Mouse (Mus musculus) embryonic fibroblast, embryonic 13.5 days (primary cell): ENCODE measurements at regions not wholly inside any gene's neighbourhood (a gene's known extent, or its start where the extent isn't known, plus 50 kb on each side); places are given as distances from the start of the nearest gene placed in this dataset.
A peak's percentile ranks its signal among the peaks of the same experiment; 100 is the strongest.
"Not testable (repeated sequence)": the region's sequence is repeated elsewhere in the genome, so short reads cannot be mapped to it uniquely, and the experiment has no call there.

Source experiments
- H3K27ac ChIP-seq: 2 replicates; pipeline ENCODE4 v1.5.1; 2012; ENCODE audit warnings: low read length, control low read depth, inconsistent platforms; ENCODE audit not compliant: insufficient read depth
- H3K4me1 ChIP-seq: 2 replicates; pipeline ENCODE4 v1.6.1; 2011; ENCODE audit warnings: low read length; ENCODE audit not compliant: control insufficient read depth, insufficient read depth
- H3K4me3 ChIP-seq: 2 replicates; pipeline ENCODE4 v1.5.1; 2011; ENCODE audit warnings: mild to moderate bottlenecking, control low read depth, low read length; ENCODE audit not compliant: insufficient read depth
- CTCF ChIP-seq: IDR thresholded peaks from 2 replicates; pipeline ENCODE4 v1.5.1; 2011; ENCODE audit warnings: mild to moderate bottlenecking, control low read depth, low read length, moderate library complexity, borderline replicate concordance; ENCODE audit not compliant: insufficient read depth
- POLR2A ChIP-seq: IDR thresholded peaks from 2 replicates; pipeline ENCODE4 v1.6.1; 2011; ENCODE audit warnings: low read depth, mild to moderate bottlenecking, control low read depth, low read length, moderate library complexity

GRCm38 (mm10) chr2:117450172-117450865 is 107.5 kb upstream of the Rasgrp1 start:
- no peaks in the 10 kb centered on the region for H3K4me1 ChIP-seq
- TF ChIP-seq POLR2A: no peak
- TF ChIP-seq CTCF: peak; percentile 41; the same call in 1 of the 2 replicates
- no peak overlapping the region for H3K27ac ChIP-seq
- no peak overlapping the region for H3K4me3 ChIP-seq

- TF ChIP-seq CTCF (no peak), POLR2A (no peak)
- Histone ChIP-seq H3K27ac (peak overlapping the region; percentile 68; the same call in 1 of the 2 replicates), H3K4me3 (no peak overlapping the region), H3K4me1 (peaks cover 8% of the 10 kb centered on the region)
Measured at GRCm38 (mm10) chr2:117451818-117452217, 109.0 kb upstream of the Rasgrp1 start.

GRCm38 (mm10) chr2:117455021-117455739 is 112.4 kb upstream of the Rasgrp1 start:
- TF ChIP-seq CTCF (0 out of 2 replicates have a peak, but pooled peaks have one; percentile 6), POLR2A (no peak)
- Histone ChIP-seq H3K27ac (peak overlapping the region; percentile 14), H3K4me1 (peaks cover 10% of the 10 kb centered on the region), H3K4me3 (no peak overlapping the region)

GRCm38 (mm10) chr2:117455740-117456455 is 113.1 kb upstream of the Rasgrp1 start:
- TF ChIP-seq POLR2A (no peak), CTCF (no peak)
- Histone ChIP-seq H3K4me1 (peaks cover 15% of the 10 kb centered on the region), H3K27ac (peak overlapping the region; percentile 99), H3K4me3 (no peak overlapping the region)

GRCm38 (mm10) chr2:117456456-117457020 is 113.7 kb upstream of the Rasgrp1 start:
- Histone ChIP-seq H3K4me3 (no peak overlapping the region), H3K27ac (peak overlapping the region; percentile 99), H3K4me1 (peaks cover 15% of the 10 kb centered on the region)
- TF ChIP-seq CTCF (no peak), POLR2A (no peak)

- Histone ChIP-seq H3K4me3 (no peak overlapping the region), H3K4me1 (peaks cover 17% of the 10 kb centered on the region), H3K27ac (peak overlapping the region; percentile 99)
- TF ChIP-seq POLR2A (no peak), CTCF (no peak)
Measured at GRCm38 (mm10) chr2:117461541-117462290, 118.9 kb upstream of the Rasgrp1 start.

- Histone ChIP-seq H3K4me3 (no peak overlapping the region), H3K4me1 (no peaks in the 10 kb centered on the region; the same call in 1 of the 2 replicates), H3K27ac (peak overlapping the region; percentile 37; the same call in 1 of the 2 replicates)
- TF ChIP-seq CTCF (no peak), POLR2A (no peak)
Measured at GRCm38 (mm10) chr2:117474885-117475542, 132.2 kb upstream of the Rasgrp1 start.

GRCm38 (mm10) chr2:117475561-117475960 is 132.8 kb upstream of the Rasgrp1 start:
- H3K27ac ChIP-seq: no peak overlapping the region
- no peak overlapping the region for H3K4me3 ChIP-seq
- TF ChIP-seq CTCF (no peak), POLR2A (no peak)
- no peaks in the 10 kb centered on the region; the same call in 1 of the 2 replicates for H3K4me1 ChIP-seq

GRCm38 (mm10) chr2:117477503-117477902 is 134.7 kb upstream of the Rasgrp1 start:
- H3K4me1 ChIP-seq, H3K4me3 ChIP-seq, H3K27ac ChIP-seq: not testable (repeated sequence)

GRCm38 (mm10) chr2:117479244-117480009 is 136.6 kb upstream of the Rasgrp1 start:
- H3K4me1 ChIP-seq, H3K27ac ChIP-seq, H3K4me3 ChIP-seq: not testable (repeated sequence)
